Mouse (Mus musculus) heart, postnatal 0 days (tissue): ENCODE measurements at regions not wholly inside any gene's neighbourhood (a gene's known extent, or its start where the extent isn't known, plus 50 kb on each side); places are given as distances from the start of the nearest gene placed in this dataset.
A peak's percentile ranks its signal among the peaks of the same experiment; 100 is the strongest.

Experiments
- ATAC-seq: fragments of 200-750 bp; cut with Nextera tagmentation; 2 replicates; pipeline ENCODE4 v1.8.0; 2017; ENCODE audit warnings: low read depth, moderate number of reproducible peaks, moderate library complexity; ENCODE audit not compliant: insufficient read depth
- DNase-seq: peaks from one replicate; pipeline ENCODE4 v3.0.0-alpha.2; 2016; ENCODE audit warnings: low spot score
- H3K27ac ChIP-seq: fragments of 300-500 bp; sonication (generic); 2 replicates; pipeline ENCODE4 v1.5.1; 2014; ENCODE audit warnings: low read depth, mild to moderate bottlenecking
- H3K27me3 ChIP-seq: fragments of 300-500 bp; sonication (generic); 2 replicates; pipeline ENCODE4 v1.6.1; 2014; ENCODE audit warnings: low read length, mixed read lengths; ENCODE audit not compliant: control insufficient read depth, insufficient read depth
- H3K36me3 ChIP-seq: fragments of 300-500 bp; sonication (generic); replicated peaks from 2 replicates; pipeline ENCODE4 v1.6.1; 2014; ENCODE audit warnings: low read length, mixed read lengths; ENCODE audit not compliant: control insufficient read depth, insufficient read depth
- H3K4me1 ChIP-seq: fragments of 300-500 bp; sonication (generic); 2 replicates; pipeline ENCODE4 v1.6.1; 2014; ENCODE audit warnings: antibody characterized with exemption; ENCODE audit not compliant: control insufficient read depth, insufficient read depth
- H3K4me2 ChIP-seq: fragments of 300-500 bp; sonication (generic); 2 replicates; pipeline ENCODE4 v1.6.1; 2014; ENCODE audit warnings: low read depth, mild to moderate bottlenecking, low read length, moderate library complexity
- H3K4me3 ChIP-seq: fragments of 300-500 bp; sonication (generic); 2 replicates; pipeline ENCODE4 v1.5.1; 2014; ENCODE audit warnings: low read depth, low read length
- H3K9ac ChIP-seq: fragments of 300-500 bp; sonication (generic); replicated peaks from 2 replicates; pipeline ENCODE4 v1.6.1; 2014; ENCODE audit warnings: low read depth, low read length, mixed read lengths
- H3K9me3 ChIP-seq: fragments of 300-500 bp; sonication (generic); replicated peaks from 2 replicates; pipeline ENCODE4 v1.6.1; 2016; ENCODE audit warnings: low read length; ENCODE audit not compliant: control insufficient read depth
- CTCF ChIP-seq: IDR thresholded peaks from 2 replicates; pipeline ENCODE4 v1.5.1; 2016; ENCODE audit warnings: antibody characterized with exemption, control low read depth, low read depth
- EP300 ChIP-seq: IDR thresholded peaks from 2 replicates; pipeline ENCODE4 v1.6.1; 2016; ENCODE audit warnings: antibody characterized with exemption, low read depth
- WGBS: fragments of 180-500 bp; shearing (Covaris S2); extraction: QIAGEN DNeasy Blood & Tissue Kit; methylation state at CpG from one replicate; pipeline ENCODE4 v1.1.7; 2014; 5-methylcytosine and 5-hydroxymethylcytosine counted together

GRCm38 (mm10) chr1:57544684-57545083 is 137.8 kb upstream of the Tyw5 start:
- H3K9ac ChIP-seq, result no peak overlapping the region
- no peaks in the 10 kb centered on the region for H3K4me1 ChIP-seq
- ATAC-seq (no peak), DNase-seq (no peak)
- no peak for TF ChIP-seq EP300
- H3K4me3 ChIP-seq, result no peak overlapping the region
- no peak overlapping the region for H3K27ac ChIP-seq
- no peaks in the 10 kb centered on the region for H3K27me3 ChIP-seq
- no peaks in the 10 kb centered on the region for H3K36me3 ChIP-seq
- no peak overlapping the region for H3K4me2 ChIP-seq
- WGBS, result 73% methylated on average over 3 of the region's 3 CpGs
- H3K9me3 ChIP-seq, result no peaks in the 10 kb centered on the region

GRCm38 (mm10) chr1:57545792-57546685 is 139.1 kb upstream of the Tyw5 start:
- Histone ChIP-seq H3K9me3 (no peaks in the 10 kb centered on the region), H3K4me3 (no peak overlapping the region), H3K27me3 (no peaks in the 10 kb centered on the region), H3K27ac (no peak overlapping the region), H3K4me2 (no peak overlapping the region), H3K36me3 (no peaks in the 10 kb centered on the region), H3K4me1 (no peaks in the 10 kb centered on the region), H3K9ac (no peak overlapping the region)
- DNase-seq, result no peak
- TF ChIP-seq CTCF (no peak), EP300 (no peak)
- WGBS, result 50% methylated on average over 14 of the region's 14 CpGs
- no peak for ATAC-seq

GRCm38 (mm10) chr1:57561517-57561916 is 154.6 kb upstream of the Tyw5 start:
- Histone ChIP-seq H3K4me2 (no peak overlapping the region), H3K27me3 (no peaks in the 10 kb centered on the region), H3K9ac (no peak overlapping the region), H3K4me1 (no peaks in the 10 kb centered on the region), H3K36me3 (no peaks in the 10 kb centered on the region), H3K27ac (no peak overlapping the region), H3K9me3 (no peaks in the 10 kb centered on the region), H3K4me3 (no peak overlapping the region)
- WGBS, result 68% methylated on average over 2 of the region's 2 CpGs
- TF ChIP-seq EP300, result no peak
- ATAC-seq (no peak), DNase-seq (no peak)

- no peak for TF ChIP-seq EP300
- no peak for TF ChIP-seq CTCF
- WGBS, result 60% methylated on average over 5 of the region's 5 CpGs
Observed at GRCm38 (mm10) chr1:57564676-57565075, 157.8 kb upstream of the Tyw5 start.

GRCm38 (mm10) chr1:57572097-57572496 is 165.2 kb upstream of the Tyw5 start:
- Histone ChIP-seq H3K9me3 (peaks cover 8% of the 10 kb centered on the region; the same call in 1 of the 2 replicates), H3K4me2 (no peak overlapping the region), H3K4me3 (no peak overlapping the region), H3K36me3 (no peaks in the 10 kb centered on the region), H3K9ac (no peak overlapping the region), H3K27me3 (no peaks in the 10 kb centered on the region), H3K27ac (peak overlapping the region; percentile 13; the same call in 1 of the 2 replicates), H3K4me1 (peaks cover 11% of the 10 kb centered on the region; the same call in 1 of the 2 replicates)
- DNase-seq, result no peak
- ATAC-seq, result no peak
- TF ChIP-seq EP300 (no peak), CTCF (no peak)
- WGBS, result 23% methylated on average over 5 of the region's 5 CpGs

More at GRCm38 (mm10) chr1:57564676-57565075, 157.8 kb upstream of the Tyw5 start:
- ATAC-seq (no peak), DNase-seq (no peak)
- no peak overlapping the region for H3K4me3 ChIP-seq
- H3K4me2 ChIP-seq, result no peak overlapping the region
- no peak overlapping the region for H3K9ac ChIP-seq
- H3K27ac ChIP-seq, result no peak overlapping the region
- no peaks in the 10 kb centered on the region for H3K4me1 ChIP-seq
- H3K27me3 ChIP-seq, result no peaks in the 10 kb centered on the region
- no peaks in the 10 kb centered on the region for H3K36me3 ChIP-seq
- peaks cover 8% of the 10 kb centered on the region; the same call in 1 of the 2 replicates for H3K9me3 ChIP-seq

- Histone ChIP-seq H3K9me3 (no peaks in the 10 kb centered on the region), H3K4me3 (no peak overlapping the region), H3K4me1 (peaks cover 11% of the 10 kb centered on the region; the same call in 1 of the 2 replicates), H3K27ac (peak overlapping the region; percentile 11), H3K9ac (no peak overlapping the region), H3K4me2 (peak overlapping the region; percentile 32), H3K36me3 (no peaks in the 10 kb centered on the region), H3K27me3 (no peaks in the 10 kb centered on the region)
- 22% methylated on average over 6 of the region's 6 CpGs for WGBS
- TF ChIP-seq CTCF (no peak), EP300 (no peak)
- DNase-seq, result peak; percentile 17
- ATAC-seq, result peak; percentile 20; the same call in 1 of the 2 replicates
Observed at GRCm38 (mm10) chr1:57573829-57574228, 166.9 kb upstream of the Tyw5 start.
